Mouse (Mus musculus): ENCODE measurements at regions not wholly inside any gene's neighbourhood (a gene's known extent, or its start where the extent isn't known, plus 50 kb on each side); places are given as distances from the start of the nearest gene placed in this dataset.

DNA sequence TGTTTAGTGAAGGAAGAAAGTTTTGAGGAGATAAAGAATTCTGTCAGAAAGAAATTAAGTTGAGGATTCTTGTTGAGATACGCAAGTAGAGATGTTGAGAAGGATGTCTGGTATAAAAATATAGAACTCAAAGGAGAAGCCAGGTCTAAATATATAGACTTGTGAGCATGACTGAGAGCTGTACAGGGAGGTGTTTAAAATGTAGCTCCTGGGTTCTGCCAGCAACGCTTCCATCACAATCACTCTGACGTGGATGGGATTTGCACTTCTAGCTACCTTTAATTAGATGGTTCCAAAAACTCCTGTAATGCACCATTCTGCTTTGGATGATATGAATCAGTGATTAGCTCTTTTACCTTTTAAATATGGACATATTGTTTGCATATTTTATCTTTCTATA, 200.5 kb downstream of the Lnpk start:
- TF ChIP-seq POLR2A (IDR thresholded peaks at IDR 0.05; ENCODE audit: low read depth, low read length) = no peak
- TF ChIP-seq CTCF (conservative IDR thresholded peaks at IDR 0.05; ENCODE audit: insufficient read depth, insufficient read length, low read depth, low read length) = no peak

Measured in kidney, adult 2 months (tissue).